Mouse (Mus musculus): ENCODE results near the gene Slc3a1. TPM values are rescaled to one million over a fixed set of nuclear protein-coding genes. Genes with fewer than 3 reads are reported as not detected.
A peak's percentile ranks its signal among the peaks of the same experiment; 100 is the strongest.

Slc3a1 gene
- total RNA-seq (2022), result under 1 TPM; 0.22 to 0.47 (median 0.25) TPM

DNA sequence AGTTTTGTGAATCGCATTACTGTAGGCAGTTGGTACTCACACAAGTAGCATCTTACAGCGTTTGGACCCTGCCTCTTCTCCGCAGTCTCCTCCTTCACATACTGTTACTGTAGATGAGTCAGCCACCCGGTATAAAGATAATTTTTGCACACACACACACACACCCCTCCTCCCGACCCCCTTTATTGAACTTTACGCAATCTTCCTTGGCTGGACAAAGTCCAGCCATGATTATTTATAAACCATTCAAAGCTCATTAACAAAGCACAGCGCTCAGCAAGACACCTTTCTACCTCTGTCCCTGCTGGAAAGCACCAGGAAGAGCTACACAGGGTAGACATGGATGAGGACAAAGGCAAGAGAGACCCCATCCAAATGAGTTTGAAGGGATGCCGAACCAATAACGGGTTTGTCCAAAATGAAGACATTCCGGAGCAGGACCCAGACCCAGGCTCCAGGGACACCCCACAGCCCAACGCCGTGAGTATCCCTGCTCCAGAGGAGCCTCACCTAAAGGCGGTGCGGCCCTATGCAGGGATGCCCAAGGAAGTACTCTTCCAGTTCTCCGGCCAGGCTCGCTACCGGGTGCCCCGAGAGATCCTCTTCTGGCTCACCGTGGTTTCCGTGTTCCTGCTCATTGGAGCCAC is at the start of gene Slc3a1:
Slc3a1 (plus strand) TSS at position 284 of the 647 bp plus-strand sequence.
- no peak for DNase-seq (ENCODE audit: low spot score in 2 of 2)

DNA sequence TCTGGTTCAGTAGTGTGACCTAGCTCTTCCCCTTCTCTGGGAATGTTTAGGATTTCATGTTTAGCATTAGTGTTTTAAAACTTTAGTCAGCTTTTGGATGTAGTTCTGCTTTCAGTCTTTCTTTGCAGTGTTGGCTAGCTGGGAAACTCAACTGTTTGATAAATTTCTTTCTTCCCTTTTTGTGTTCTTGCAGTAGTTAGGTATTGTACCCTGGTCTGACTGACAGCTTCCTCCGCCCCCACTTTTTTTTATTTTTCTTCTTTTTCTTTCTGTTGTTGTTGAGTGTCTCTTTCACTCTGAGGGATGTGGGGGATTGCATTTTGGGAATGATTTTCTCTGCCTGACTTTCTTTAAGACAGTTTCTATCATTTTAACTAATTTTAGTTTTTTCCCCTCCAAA is 46.5 kb upstream of the Slc3a1 start:
- no peak for DNase-seq (ENCODE audit: low spot score in 2 of 2)

DNA sequence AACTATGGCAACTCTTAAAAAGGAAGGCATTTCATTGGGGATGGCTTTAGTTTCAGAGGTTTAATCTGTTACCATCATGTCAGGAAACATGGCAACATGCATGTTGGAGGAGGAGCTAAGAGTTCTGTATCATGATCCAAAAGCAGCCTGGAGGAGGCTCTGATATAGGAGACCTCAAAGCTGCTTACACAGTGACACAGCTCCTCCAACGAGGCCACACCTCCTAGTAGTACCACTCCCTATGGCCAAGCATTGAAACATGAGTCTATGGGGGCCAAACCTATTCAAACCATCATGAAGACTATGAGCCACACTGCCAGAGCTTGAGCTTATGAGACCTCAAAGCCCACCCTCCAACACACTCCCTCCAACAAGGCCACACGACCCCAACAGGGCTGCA is 45.4 kb upstream of the Slc3a1 start:
- no peak for DNase-seq (ENCODE audit: low spot score in 2 of 2)

DNA sequence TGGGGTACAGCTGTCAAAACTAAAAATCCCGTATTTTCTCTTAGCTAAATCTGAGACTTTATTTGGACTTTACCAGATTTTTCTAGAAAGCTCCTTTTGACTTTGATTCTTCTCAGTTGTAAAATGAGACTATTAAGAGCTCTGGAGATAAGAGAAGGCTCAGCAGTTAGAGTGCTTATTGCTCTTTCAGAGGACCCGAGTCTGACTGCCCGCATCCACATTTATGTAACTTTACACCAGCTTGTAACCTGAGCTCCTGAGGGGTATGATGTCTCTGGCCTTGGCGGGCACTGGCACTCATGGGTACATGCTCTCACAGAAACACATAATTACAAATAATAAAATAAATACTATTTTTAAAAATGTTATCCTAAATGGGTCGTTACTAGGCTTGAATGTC is 41.8 kb upstream of the Slc3a1 start:
- no peak for DNase-seq (ENCODE audit: low spot score in 2 of 2)

DNA sequence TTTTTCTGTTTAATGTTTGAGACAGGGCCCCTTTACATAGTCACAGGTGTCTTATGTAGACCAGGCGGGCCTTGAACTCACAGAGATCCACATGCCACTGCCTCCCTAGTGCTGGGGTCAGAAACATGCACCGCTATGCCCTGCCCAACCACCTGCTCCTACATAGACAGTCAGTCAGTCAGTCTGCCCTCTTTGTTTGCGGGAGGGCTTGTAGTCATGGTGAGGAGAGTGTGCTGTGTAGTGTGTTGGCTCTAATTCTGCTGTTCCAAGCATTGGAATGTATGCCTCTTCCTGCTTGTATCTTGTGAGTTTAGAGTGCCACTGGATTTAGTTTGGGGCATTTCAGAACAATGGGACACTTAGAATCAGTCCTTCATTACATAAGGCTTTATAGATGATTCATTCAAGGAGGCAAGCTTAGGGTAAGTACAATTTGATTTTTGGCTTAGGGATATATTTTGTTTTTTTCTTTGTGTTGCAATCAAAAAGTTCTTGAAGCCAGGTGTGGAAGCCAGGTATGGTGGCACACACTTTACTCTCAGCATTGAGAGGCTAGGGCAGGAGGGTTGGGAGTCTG is 40.3 kb upstream of the Slc3a1 start:
- DNase-seq (ENCODE audit: low spot score in 2 of 2), result no peak

DNA sequence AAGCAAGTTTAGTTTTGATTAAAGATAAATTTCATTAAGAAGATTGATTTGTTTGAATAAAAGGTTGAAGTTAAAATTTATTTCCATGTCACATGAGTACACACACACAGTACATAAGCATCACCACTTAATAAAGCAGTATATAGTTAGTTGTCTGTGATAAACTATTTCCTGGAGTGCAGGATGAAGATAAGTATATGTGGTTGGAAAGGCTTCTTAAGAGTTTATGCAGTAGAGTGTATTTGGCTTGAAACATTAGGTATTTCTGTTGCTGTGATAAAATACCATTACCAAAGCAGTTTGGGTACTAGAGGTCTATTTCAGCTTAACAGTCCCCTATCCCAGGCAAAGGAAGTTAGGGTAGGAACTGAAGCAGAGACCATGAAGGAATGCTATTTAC is 39.7 kb upstream of the Slc3a1 start:
- DNase-seq (ENCODE audit: low spot score in 2 of 2), result no peak

DNA sequence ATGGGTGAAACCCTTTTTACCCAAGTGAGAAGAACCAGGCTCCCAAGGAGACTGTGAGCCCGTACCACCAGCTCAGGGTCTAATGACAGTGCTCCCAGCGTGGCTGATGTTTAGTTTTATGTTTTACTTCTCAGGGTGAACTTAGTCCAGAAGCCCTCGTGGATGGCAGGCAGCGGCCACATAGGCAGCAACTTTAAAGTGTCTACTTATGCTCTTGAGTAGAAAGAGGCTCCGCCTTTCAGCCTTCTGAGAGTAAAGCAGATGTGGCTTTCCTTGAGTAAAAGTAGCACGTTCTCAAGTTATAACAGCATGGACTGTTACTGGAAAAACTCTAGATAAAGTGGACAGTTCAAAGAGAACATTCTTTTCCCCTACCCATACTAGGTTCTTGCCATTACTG is 32.3 kb upstream of the Slc3a1 start:
- no peak for DNase-seq (ENCODE audit: low spot score in 2 of 2)

DNA sequence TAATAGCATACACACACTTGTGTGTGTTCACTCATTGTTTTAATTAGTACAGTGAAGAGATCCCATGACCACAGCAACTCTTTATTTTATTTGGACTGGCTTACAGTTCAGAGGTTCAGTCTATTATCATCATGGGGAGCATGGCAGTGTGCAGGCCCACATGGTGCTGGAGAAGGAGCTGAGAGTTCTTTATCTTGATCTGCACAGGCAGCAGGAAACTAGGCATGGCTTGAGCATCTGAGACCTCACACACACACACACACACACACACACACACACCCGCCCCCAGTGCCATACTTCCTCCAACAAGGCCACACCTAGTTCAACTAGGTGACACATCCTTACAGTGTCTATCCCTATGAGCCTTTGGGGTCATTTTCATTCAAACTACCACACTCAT is 30.5 kb upstream of the Slc3a1 start:
- DNase-seq (ENCODE audit: low spot score in 2 of 2), result no peak

DNA sequence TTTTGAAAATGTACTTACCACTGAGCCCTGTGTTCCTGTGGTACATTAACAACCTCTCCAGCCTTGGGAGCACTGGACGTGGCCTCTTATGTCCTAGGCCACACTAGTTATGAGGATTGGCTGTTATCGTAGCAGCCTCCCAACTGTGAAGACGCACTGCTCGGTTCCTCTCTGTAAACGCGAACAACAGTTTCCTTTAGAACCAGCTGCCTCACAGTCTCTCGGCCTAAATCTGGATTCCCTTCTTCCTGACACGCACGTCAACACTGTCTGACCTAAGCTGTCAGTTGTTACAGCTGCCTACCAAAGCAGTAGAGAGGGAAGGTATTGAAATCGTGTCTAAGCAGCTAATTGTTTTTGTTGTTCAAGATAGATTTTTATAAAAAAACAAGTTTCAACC is 28.5 kb upstream of the Slc3a1 start:
- no peak for DNase-seq (ENCODE audit: low spot score in 2 of 2)

DNA sequence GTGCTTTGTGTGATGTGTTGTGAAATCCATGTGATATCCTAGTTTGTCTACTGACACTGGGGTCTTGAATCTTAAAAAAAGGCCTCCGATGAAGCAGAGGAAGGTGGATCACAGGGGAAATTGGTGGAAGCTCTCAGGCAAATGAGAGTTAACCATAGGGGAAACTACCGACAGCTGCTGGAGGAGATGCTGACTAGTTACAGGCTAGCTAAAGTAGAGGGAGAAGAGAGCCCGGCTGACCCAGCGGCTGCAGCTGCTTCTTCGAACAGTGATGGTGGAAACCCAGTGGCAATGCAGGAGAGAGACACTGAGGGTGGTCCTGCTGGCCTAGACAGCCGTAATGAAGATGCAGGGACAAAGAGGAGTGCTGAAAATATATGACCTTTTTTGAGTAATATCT is 14.7 kb upstream of the Slc3a1 start:
- no peak for DNase-seq (ENCODE audit: low spot score in 2 of 2)

DNA sequence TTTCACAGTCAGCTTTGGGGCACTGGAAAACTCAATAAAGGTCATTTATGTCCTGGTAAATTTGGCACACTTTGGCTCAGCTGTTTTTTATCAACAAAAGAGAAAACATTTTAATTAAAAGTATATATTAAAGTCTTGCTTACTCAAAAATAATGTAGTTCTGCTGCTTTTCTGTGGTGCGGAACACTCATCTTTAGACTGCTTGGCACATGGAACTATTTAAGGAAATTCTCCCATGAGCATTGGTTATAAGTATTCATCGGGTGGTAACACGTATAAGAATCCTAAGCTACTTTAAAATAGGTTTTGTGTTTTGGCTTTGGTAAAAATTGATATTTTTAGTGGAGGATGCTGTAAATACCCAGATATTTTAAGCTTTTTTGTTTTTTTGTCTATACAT is 13.5 kb upstream of the Slc3a1 start:
- no peak for DNase-seq (ENCODE audit: low spot score in 2 of 2)

DNA sequence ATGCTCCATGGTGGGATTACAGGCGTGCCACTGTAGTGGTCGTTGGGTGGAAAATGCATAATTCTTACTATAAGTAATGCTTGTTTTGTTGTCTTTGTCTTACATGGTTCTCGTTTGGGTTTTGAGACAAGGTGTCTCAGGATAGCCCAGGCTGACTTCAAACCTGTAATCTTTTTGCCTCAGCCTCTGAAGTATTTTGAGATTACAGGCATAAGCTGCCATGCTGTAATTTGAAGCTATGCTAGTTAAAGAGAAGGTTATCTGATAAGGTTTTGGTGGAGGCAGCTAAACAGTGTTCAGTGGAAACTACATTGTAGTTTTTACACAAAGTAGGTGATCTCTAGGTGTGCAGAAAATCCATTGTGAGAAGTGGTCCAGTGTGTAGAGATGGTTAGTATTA is 9.8 kb upstream of the Slc3a1 start:
- no peak for DNase-seq (ENCODE audit: low spot score in 2 of 2)

DNA sequence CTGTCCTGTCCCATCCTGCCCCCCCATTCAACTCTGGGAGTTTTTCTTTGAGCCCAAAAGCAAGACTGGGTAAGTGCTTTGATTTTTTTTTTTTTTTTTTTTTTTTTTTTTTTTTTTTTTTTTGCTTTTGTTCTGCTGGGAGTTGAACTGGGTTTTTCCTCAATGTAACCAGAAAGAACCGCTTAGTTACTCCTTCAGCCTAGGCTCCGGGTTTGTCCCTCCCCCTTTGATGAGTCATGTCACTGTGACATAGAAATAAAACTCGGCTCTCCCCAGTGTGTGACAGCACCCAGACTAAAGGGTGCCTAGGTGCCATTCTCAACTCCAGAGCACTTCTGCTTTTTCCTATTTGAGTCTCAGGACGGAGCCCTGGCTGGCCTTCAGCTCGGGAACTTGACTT is 9.4 kb upstream of the Slc3a1 start:
- no peak for DNase-seq (ENCODE audit: low spot score in 2 of 2)

DNA sequence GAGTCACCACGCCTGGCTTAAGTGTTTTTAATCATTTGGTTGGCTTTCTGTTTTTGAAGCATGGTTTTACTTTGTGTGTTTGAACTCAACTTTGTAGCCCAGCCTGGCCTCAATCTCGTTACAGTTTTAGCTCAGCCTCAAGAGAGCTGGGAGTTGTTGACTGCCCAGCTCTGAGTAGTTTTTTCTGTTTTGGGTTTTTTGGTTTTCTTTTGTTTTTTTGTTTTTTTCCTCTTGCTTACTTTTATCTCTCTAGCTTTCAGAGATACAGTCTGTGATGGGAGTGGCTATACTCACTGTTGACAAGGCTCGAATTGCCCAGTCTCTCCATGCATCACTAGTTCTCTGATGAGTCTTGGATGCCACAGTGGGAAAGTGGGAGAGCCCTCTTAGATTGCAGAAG is 7.8 kb upstream of the Slc3a1 start:
- no peak for DNase-seq (ENCODE audit: low spot score in 2 of 2)

DNA sequence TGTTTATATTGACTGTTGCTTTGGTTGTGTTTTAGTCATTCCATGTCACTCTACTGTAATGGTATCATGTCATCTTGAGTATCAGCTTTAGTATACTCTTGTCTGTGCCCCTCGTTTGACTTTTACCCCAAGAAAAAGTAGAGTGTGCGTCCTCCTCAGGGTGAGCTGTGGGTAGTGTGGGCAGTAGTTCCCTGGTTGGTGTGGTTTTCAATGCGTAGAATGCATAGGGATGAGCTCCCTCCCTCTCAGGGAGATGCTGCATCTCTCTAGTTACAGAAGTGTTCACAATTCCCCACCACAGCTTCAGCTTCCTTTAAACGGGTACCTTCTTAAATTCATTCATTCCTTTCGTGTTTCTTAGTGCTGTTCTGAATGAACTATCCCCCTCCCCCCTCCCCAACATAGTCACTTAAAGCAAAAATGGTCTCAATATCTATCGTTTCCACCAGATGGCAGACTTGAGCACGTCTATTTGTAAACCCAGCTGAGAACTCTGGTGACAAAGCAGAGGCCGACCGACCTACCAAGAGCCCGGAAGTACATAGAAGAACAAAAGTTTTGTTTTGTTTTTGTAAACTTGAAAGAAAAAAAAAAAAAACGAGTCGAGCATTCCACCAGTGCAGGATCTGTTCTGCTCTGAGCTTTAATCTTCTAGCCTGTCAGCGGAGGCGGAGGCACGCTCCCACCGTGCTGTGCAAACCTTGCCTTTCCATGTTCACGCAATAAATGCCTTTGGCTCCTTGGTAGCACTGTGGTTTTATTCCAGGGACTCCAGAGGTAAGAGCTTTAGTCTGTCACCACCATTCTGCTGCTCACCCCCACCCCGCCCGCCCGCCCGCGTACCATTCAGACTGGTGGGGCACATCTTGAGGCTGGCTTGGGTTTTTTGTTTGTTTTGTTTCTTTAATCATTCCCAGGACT is 4.7 kb upstream of the Slc3a1 start:
- DNase-seq (ENCODE audit: low spot score in 2 of 2), result peak; percentile 34 to 48

DNA sequence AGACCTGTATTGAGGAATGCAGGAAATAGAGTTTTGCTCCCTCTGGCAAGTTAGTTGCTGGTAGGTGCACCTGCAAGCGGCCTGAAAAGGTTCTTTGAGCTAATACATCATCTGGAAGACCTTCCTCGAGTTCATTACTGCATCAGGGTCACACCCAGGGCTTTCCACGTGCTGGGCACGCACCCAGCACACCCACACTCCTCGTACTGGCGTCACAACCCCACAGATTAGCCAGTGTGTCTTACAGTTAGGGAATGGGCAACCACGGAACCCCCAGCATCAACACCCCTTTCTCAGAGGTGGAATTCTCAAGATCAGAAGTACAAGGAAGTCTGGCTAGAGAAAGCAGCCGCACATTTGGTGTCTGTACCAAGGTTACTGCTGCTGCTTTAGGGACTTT is 3.9 kb upstream of the Slc3a1 start:
- no peak for DNase-seq (ENCODE audit: low spot score in 2 of 2)

DNA sequence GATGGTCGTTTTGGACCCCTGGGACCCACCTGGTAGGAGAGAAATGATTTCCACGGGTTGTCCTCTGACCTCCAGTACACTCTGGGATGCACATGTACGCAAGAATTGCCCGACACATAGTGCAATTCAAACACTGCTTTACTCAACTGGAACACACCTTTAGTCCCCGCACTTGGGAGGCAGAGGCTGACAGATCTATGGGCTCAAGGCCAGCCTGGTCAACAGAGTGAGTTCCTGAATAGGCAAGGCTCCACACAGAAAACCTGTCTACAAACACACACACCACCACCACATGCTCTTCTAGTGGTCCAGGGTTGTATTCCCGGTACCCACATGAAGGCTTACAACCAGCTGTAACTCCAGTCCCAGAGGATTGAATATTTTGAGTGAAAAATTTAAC is 3.0 kb upstream of the Slc3a1 start:
- DNase-seq (ENCODE audit: low spot score in 2 of 2), result no peak

DNA sequence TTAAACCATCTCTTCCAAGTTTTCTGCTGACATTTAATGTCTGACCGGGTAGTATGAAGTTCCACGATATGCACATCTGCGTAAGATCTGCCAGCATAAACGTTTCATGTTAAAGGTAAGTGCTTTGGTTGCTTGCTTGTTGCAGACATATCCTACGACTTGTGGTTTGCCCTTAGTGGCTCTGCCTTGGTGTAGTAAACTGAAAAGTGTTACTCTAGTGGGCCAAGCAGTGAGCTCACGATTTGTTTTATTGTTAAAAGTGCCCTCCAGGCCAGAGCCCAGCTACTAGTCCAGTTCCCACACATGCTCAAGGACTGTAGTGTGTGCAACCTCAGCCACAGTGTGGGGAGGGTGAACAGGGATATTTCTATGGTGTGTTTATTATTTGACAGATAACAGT is 1.7 kb upstream of the Slc3a1 start:
- DNase-seq (ENCODE audit: low spot score in 2 of 2), result no peak

DNA sequence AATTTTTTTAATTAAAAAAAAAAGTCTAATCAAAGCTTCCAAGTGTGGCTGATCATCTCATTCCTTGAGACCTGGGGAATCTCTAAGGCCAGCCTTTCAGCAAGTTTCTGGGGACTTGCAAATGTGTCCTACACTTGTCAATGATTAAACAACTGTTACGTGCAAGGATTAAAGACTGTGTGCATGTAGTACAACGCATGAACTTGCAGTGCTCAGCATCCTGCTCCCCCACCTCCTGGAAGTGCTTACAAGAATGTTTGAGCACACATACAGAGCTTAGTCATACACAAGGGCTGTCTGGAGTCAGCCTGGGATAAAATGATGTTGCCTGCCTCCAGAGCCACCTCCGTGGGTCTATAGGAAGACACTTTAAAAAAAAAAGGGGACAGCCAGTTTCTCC is 929 bp upstream of the Slc3a1 start:
- DNase-seq (ENCODE audit: low spot score in 2 of 2), result no peak

DNA sequence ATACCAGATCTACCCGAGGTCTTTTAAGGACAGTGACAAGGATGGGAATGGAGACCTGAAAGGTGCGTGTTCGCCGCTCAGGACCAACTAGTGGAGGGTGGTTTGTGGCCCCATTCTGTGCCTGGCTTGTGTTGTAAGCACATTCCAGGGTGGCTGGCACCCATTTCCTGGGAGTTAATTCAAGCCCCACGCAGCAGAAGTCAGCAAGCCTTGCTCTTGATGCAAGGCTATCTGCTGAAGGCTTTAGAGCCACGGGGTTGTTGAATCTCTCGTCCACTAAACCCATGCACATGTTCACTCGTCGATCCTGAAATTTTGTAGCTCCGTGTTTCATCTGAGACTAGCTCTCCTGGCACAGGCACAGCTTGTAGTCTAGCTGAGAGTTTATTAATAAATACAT is 621 bp downstream of the Slc3a1 start:
- DNase-seq (ENCODE audit: low spot score in 2 of 2), result no peak

DNA sequence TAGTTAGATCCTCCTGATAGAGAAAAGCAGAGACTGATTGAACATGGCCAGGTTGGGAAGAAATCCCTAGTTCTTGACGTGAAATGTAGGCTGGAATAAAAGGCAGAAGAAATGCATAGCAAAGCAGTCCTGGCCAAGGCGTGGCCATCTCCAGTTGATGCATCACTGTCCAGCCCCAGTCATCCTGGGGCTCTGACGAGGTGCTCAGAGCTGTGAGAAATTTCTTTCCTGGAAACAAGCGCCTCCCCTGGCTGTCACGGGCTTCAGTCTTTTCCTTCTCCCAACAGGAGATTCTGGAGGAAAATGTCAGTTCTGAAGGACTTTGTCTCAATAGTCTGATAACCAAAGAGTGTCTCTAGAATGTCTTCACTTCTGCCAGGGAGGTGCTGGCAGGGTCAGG is 2.5 kb downstream of the Slc3a1 start:
- DNase-seq (ENCODE audit: low spot score in 2 of 2), result no peak

DNA sequence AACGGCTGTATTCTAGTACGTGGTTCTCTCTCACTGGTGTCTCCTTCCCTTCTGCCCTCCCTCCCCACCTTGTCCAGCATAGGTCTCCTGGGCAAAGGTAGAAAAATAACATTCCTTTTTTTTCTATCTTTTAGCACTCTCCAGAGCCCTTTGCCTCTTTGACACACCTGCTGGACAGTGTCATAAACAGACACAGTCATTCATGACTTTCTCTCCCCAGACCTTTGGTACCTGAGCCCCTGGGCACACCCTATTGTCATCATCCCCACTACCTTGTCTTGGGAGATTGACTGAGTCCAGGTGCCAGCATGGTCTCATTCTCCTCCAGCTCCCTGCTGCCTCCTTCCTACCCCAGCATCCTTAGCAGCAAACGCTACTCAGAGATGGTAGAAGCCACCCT is 4.9 kb downstream of the Slc3a1 start:
- DNase-seq (ENCODE audit: low spot score in 2 of 2), result no peak

DNA sequence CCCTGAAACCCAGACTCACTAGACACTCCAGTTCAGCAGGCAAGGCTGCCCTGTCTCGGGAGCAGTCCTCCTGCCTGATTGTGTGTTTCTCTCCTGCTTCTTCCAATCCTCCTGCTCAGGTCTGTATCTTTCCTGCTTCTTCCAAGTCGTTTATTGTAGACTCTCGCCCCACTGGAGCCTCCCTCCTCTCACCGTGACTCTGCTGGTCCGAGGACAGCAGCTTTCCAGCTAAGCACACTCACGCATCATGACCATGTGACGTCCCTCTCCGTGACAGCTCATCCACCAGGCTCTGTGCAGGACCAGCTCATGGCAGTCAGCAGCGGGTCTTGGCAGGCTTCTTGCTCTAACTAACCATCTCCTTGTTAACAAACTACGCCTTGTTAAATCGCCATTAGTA is 5.9 kb downstream of the Slc3a1 start:
- peak in 1 of 2 experiments; percentile 24 for DNase-seq (ENCODE audit: low spot score in 2 of 2)
